Mouse (Mus musculus): ENCODE results near the gene H2al1n.
A peak's percentile ranks its signal among the peaks of the same experiment; 100 is the strongest.
"Not testable (repeated sequence)": the region's sequence is repeated elsewhere in the genome, so short reads cannot be mapped to it uniquely, and the experiment has no call there.

H2al1n gene

DNA sequence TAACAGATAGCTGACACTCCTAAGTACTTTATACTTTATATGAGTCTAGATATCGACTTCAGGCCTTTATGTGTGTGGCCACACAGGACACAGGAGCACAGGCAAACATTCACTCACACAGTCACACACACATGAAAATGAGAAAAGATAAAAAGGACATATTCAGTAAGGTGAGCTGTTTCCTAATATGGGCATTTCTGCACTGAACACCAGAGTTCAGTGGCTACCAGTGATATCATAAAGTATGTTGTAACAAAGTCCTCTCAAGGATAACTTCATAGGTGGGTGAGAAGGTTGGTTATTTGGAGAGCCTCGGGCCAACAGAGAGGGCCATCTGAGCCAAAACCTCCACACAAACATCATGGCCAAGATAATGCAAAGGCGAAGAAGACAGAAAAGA lies at the start of gene H2al1n:
H2al1n (plus strand) TSS at position 301 of the 400 bp plus-strand sequence.
- DNase-seq (ENCODE audit: low spot score in 2 of 2): not testable (repeated sequence)

DNA sequence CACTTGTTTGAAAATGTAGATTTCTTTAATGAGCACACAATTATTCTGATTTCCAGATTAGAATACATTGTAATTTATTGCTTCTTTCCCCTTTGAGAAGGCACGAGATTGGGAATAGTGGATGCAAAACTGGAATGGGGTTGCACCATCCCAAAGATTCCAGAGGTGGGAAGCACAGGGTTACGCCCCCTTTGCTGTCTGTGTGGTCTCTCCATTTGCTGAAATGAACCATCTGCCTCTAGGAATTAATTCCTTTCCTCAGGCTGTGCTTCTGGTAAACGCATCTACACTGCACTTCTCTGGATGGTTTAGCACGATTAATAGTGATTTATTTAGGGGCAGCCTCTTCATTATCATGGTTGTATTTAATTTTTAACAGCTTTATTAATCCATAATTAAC lies 11.7 kb upstream of the H2al1n start:
- no peak for DNase-seq (ENCODE audit: low spot score in 2 of 2)

DNA sequence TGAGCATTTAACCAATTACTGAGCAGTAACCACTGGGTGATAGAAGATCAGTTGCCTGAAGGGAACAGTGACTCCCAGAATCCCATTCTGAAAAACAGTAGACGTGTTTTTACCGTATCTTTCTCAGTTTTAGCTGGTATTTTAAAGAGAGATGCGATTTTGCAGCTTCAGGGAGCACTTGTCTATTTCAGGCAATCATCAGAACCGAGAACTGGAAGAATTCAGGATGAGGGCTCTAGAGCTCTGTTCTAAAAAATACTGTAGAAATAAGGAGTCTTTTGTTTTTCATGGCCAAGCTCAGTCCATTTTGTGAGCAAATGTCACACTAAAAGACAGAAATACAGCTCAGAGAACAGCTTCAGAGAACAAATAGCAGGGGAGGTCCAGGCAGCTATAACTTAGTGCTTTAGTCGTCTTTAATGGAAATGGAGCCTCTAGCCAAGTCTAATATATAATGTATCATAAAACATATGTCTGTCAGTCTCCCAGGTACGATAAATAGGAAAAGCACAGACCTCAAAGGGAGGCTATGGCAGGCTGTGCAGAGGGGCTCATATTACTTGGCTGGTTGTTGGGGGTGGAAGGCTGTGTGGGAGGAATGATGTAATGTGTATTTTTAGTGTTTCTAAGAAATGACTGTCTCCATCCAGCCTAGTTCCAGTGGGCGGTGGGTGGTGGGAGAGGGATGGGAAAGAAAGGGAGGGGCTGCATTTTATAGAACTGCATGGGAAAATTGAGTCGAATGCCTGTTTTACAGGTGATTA lies 4.7 kb upstream of the H2al1n start:
- peak; percentile 3 to 5 for DNase-seq (ENCODE audit: low spot score in 2 of 2)

DNA sequence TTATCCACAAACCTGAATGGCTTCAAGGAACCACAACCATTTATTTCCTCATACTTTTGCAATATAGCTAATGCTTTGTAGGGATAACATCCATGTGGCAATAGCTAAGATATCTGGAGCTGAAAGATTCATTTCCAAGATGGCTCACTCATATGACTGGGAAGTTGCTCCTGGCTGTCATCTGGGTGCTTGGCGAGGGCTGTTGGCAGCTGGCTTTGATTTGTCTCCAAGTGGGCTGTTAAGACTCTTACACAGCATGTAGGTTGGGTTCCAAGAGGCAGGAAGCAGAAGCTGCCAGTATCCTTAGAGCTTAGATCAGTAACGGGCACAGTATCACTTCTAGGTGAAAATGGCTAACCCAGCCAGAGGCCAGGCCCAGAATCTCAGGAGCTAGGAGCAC lies 18.3 kb downstream of the H2al1n start:
- DNase-seq (ENCODE audit: low spot score in 2 of 2): peak in 1 of 2 experiments; percentile 13

DNA sequence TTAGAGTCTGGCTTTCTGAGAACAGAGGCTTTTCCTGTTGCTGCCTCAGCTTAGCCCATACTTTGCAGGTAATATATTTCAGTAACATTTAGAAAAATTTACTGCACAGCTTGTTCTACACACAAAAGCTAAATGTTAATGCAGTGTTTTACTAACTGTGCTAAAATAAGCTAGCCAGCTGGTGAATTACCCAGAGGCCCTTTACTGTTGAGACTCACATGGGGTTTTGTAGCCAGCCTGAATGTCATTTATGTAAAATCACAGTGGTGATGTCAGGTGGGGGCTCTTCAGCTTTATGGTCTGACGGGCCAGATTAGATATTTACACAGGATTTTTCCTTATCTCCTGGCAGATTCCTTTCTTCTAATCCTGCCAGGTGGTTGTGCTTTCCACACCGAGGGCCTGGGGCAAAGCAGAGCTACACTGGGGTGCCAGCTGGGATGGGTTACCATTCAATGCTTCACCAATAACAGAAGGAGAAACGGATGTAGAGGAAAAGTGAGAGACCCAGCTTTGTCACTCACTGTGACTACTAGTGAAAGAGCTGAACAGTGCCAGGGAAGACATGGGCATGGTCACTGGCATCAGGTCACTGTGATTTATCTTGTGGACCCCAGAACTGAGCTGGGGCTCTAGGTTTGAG lies 48.8 kb downstream of the H2al1n start:
- DNase-seq (ENCODE audit: low spot score in 2 of 2): peak in 1 of 2 experiments; percentile 30

Data from left cerebral cortex, adult 9 months (tissue).